Comparison of ENCODE assay signal across 9 mouse cellular contexts in the genomic region with DNA sequence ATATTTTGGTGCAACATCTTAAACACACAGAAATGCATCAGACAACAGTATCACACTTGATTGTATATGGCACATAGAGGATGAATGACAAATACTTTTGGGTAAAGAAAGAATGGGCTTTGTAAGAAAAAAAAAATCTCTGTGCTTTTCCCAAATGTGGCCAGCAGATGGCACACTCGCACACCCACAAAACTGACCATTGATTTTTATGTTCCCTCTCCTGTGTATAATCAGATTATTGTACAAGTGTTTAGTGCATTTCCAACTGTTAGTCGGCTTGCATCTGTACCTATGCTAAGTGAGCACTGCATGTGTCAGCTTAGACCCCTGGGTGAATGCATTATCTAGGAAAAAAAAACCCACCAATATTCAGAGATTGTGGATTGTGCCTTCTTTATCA. TPM values are rescaled to one million over a fixed set of nuclear protein-coding genes. Genes with fewer than 3 reads are reported as not detected.
A peak's percentile ranks its signal among the peaks of the same experiment; 100 is the strongest.
DNase-seq lines count a peak whose midpoint lies in the region; ATAC-seq and TF ChIP-seq lines count a peak whose summit lies in the region.
"Had no signal": no experiment of that assay in that cellular context is flagged by ENCODE, and none has a peak within 500 bp of the region (broad histone marks: within the 10 kb centered on the region; RNA-seq: fewer than 3 reads in every experiment).

No protein-coding gene starts in this region.

- no peak for TF ChIP-seq POLR2A in embryonic fibroblast, embryonic 13.5 days (IDR thresholded peaks at IDR 0.05; ENCODE audit: low read depth, low read length)

- intact Hi-C loops in left cerebral cortex, adult 2 months (cut with DNase I): loop anchor here (1.0 to 5.0 kb wide), 2 partner anchors 311 to 474 kb away; no protein-coding TSS in a partner anchor

- H3K4me3 ChIP-seq in left cerebral cortex, adult 2 months: no peak overlapping the region
- no peak overlapping the region for H3K4me3 ChIP-seq in embryonic fibroblast, embryonic 13.5 days (ENCODE audit: insufficient read depth, low read length)
- H3K4me3 ChIP-seq: liver, embryonic 15.5 days had no signal

- H3K4me1 ChIP-seq in embryonic fibroblast, embryonic 13.5 days (ENCODE audit: control insufficient read depth, insufficient read depth, low read length): no peaks in the 10 kb centered on the region
- H3K4me1 ChIP-seq: liver, embryonic 15.5 days had no signal

- no peak for ATAC-seq in CD4-positive, CD25-positive, alpha-beta regulatory T cell, adult 4 months
- peak; percentile 83 for ATAC-seq in megakaryocyte progenitor cell, adult 5-6 weeks (replicated peaks; ENCODE audit: poor library complexity)

- H3K27ac ChIP-seq in left cerebral cortex, adult 2 months: no peak overlapping the region
- no peak overlapping the region for H3K27ac ChIP-seq in embryonic fibroblast, embryonic 13.5 days (ENCODE audit: insufficient read depth, low read length)
- H3K27ac ChIP-seq: liver, embryonic 15.5 days had no signal

- DNase-seq in CD4-positive, CD25-positive, alpha-beta regulatory T cell, adult 2 months (ENCODE audit: low read depth, low spot score): peak; percentile 22
- DNase-seq in left cerebral cortex, adult 2 months (ENCODE audit: extremely low spot score in 1 of 2, low spot score in 2 of 2): peak in 1 of 2 experiments; percentile 11
- DNase-seq in left cerebral cortex, adult 11 months (ENCODE audit: low spot score): no peak
- peak; percentile 44 for DNase-seq in adipocyte (ENCODE audit: low spot score)
- no peak for DNase-seq in spleen, postnatal 36 days (ENCODE audit: low spot score in 2 of 2)

- TF ChIP-seq CTCF in left cerebral cortex, adult 2 months (IDR thresholded peaks at IDR 0.05): peak; percentile 80
- TF ChIP-seq CTCF in embryonic fibroblast, embryonic 13.5 days (IDR thresholded peaks at IDR 0.05; ENCODE audit: borderline replicate concordance, insufficient read depth, low read length): peak; percentile 24; the same call in 1 of the 2 replicates

RNA-seq across cellular contexts. Expression of gene Fmo9, which starts 56.4 kb away (rescaled TPM):
- not detected for polyA plus RNA-seq in CD4-positive, CD25-positive, alpha-beta regulatory T cell, adult 4 months (2017; shearing (Covaris generic))
- total RNA-seq in left cerebral cortex, adult 2 months (2021): not detected
- not detected in 2 replicates for polyA plus RNA-seq in embryonic fibroblast, embryonic 13.5 days (2011; ENCODE audit: insufficient read length, low read depth, missing spikeins)
- not detected in 2 replicates for total RNA-seq in megakaryocyte progenitor cell, adult 5-6 weeks (2015)
- total RNA-seq in megakaryocyte progenitor cell, adult 5-6 weeks (2017): not detected in 2 replicates
- polyA plus RNA-seq: liver, embryonic 15.5 days had no signal

Comparison
In these comparisons a context has a peak if more than half of its experiments do, and no peak if none do; other contexts are left out.
1. DNase-seq: peak in CD4-positive, CD25-positive, alpha-beta regulatory T cell, adult 2 months (single experiment) and adipocyte (single experiment); none in left cerebral cortex, adult 11 months (single experiment) and spleen, postnatal 36 days (0 of 2).